Mouse (Mus musculus) yolk sac, embryonic 10.5 days (tissue): ENCODE measurements at regions not wholly inside any gene's neighbourhood (a gene's known extent, or its start where the extent isn't known, plus 50 kb on each side); places are given as distances from the start of the nearest gene placed in this dataset.

Experiments
- DNase-seq: peaks from one replicate; pipeline ENCODE4 v3.0.0-alpha.2; 2017; ENCODE audit warnings: low spot score

DNA sequence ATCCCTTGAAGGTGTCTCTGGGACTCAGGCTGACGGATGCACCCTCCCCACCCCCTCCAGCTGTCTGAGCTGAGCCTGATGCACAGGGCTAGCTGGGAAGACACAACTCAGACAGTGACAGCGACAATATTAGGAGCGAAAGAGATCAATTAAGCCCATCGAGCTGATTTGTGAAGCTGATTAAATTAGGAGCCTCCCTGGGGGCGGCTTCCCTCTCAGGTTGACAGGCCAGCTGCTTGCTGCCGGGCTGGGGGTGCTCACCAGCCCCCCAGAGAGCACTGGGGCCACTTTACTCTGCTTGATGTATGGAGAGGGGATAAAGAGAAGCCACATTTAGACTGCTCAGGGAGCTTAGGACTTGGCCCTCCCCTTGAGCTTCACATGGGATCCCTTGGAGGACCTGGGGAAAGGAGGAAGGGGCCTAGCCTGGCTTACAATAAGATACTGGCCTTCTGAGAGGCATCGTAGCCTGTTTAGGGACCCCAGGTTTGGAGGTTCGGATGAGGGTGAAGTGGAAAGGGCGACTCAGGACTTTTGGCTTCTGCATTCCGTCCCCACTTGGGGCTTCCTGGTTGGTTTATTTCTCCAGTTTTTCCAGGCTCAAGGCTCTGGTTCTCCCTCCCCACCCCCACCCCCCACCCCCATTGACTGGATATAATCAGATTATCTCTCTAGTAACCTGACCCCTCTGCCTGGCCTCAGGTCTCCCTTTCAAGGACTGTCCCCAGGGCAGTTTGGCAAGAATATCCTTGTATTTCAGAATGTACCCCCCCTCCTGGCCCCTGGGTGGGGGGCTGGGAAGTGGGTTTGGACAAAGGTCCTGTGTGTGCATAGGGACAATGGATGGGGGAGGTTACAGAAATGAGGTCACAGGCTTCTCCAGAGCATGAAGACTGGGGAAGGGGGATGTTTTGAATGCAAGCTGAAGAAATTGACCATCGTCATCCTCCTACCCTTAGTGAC, 283.4 kb downstream of the Rps24 start:
- DNase-seq, result no peak

DNA sequence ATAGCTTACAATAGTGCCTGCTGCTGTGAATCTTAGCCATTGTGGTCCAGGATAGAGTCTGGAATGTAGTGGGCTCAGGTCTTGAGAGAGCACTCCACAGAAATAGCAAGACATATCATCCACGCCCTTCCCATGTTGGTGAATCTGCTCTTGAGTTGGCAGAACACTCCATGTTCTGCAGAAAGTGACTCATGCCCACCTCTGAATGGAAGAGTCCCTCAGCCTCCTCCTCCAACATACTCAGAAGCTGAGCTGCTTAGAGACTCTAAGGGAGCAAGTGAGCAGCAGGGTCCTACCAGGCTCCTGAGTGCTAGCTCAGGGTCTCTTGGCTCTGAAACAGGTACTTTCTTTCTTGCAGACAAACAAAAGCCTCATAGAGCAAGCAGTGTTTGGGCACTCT, 284.7 kb downstream of the Rps24 start:
- DNase-seq, result no peak

DNA sequence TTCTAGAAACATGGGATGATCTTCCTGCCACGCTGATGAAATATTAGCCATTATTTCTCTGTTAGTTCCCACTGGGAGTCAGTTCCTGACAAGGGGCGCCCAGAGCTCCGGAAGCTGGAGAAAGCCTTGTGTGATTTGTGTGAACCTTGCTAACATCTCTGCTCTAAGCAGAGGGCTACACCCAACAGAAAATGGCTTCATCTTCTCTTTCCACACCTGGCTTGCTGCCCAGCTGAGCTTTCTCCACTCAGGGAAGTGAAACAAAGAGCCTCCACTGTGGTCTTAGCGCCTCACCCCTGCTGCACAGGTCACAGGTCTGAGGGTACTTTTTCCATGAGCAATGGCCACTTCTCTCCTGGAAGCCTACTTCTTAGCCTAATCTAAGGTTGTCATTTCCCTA, 285.2 kb downstream of the Rps24 start:
- no peak for DNase-seq

DNA sequence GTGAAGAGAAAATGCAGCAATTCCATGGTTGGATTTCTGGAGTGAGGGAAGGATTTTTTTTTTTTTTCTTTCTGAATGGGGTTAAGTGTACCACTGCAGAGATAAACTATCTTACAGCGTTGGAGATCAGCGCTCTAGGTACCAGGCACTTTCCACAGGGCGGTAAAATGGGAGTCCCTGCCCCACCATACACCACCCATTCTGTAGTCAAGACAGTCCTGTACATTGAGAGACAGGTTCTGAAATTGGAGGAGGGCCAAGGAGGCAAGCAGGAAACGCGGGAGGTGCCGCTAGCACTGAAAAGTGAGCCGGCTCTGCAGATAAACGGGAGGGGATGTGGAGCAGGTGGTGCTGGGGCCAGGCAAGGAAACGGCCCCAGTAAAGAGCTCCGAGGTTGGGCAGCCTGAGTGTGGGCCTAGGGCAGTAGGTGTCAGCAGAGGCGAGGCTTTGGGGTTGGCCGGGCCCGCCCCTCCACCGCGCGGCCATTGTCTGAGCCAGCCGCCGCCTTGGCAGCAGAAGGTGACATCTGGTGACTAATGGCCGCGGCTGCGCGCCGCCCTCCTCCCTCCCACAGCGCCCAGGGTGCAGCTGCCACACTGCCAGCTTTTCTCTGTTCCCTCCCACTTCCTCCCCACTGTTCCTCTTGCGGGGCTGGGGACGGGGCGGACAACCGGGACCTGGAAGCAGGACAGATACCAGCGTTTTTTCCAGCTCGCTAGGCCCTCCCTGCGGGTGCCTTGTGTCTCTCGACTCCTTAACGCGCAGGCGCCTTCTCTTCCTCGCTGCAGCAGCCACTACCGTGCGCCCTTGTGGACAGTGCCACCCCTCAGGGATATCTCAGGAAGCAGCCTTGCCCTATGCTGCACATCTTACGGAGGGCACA, 292.1 kb downstream of the Rps24 start:
- DNase-seq, result peak; percentile 83

DNA sequence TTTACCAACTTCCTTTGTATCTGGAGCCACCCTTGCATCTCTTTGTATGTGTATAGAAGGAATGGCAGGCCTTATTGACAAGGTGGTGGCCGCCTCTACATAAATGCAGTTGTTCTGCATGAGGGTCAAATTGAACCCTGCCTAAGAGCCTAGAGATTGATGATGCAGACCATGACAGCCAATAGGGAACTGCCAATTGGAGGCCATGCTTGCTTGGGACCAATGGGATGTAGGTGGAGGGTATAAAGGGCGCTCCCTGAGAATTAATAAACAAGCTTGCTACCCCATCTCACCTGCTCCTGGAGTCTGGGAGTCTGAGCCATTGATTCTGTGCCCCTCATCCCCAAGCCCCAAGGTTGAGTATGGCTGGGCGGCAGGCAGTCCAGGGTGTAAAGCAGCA, 294.7 kb downstream of the Rps24 start:
- no peak for DNase-seq

DNA sequence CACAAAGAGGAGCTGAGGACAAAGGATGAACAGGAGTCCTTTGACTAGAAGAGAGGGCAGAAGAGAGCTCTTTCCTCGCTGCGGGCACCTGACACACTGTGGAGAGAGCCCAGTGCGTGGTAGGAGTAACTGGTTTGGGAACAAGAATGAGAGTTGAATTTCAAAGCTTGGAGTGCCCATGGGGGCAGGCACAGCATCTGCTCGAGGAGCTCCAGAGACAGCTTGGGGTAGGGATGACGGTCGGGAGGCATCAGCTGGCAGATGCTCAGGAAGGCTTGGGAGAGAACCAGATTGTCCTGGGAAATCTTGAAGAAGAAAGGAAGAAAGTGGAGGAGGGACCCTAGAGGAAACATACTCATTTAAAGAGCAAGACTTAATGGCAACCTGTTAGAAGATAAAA, 297.0 kb downstream of the Rps24 start:
- DNase-seq, result no peak

DNA sequence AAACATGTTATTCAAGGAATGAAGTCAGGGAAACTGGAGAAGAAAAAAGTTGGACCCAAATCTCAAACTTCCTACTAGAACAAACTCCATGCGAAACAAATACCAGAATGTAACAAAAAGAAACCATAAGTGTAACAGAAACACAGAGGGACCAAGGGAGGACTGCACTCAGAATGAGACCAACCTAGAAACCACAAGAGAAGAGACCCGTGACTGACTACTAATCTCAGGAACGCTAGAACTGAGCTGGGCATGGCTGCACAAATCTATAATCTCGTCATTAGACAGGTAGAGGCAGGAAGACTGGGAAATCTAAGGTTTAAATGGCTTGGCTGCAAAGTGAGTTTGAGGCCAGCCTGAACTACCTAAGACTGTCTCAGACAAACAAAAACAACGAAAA, 298.5 kb downstream of the Rps24 start:
- DNase-seq, result no peak

DNA sequence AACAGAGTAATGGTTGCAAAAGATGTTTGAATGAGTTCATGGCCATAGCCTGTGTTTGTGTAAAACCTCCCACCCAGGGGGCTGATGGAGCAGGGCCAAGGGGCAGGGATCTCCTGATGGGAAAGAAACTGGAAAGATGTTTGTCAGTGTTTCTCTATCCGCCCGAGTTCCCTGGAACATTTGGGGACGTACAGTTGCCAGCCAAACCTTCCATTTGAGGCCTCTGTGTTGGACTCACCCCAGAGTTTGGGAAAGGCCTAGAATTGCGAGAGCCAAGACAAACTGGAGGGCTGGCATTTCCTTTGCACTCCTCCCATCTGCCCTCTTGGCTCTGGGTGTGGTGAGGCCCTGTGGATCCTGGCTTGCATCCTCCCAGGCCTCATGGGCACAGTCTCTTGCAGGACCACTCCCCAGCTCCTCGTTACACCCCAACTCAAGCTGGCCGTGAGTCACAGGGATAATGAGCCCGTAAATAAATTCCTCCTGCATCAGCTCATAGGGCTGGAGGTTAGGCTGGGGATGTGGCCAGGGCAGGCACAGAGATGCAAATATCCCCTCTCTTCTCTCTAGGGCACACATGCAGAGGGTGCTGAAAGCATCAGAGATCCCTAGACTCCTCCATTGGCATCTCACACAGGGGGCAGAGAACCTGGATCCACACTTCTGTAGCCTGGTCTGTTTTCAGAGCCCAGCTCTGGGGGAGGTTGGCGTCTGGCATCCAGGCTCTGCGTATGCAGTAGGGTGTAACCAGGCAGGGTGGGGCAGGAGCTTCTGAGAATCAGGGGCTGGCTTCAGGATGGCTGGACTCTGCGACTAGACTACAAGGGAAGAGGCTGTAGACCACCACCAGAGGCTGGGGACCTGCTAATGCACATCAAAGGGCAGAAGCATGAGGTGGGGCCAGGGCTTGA, 306.7 kb downstream of the Rps24 start:
- DNase-seq, result peak; percentile 9

DNA sequence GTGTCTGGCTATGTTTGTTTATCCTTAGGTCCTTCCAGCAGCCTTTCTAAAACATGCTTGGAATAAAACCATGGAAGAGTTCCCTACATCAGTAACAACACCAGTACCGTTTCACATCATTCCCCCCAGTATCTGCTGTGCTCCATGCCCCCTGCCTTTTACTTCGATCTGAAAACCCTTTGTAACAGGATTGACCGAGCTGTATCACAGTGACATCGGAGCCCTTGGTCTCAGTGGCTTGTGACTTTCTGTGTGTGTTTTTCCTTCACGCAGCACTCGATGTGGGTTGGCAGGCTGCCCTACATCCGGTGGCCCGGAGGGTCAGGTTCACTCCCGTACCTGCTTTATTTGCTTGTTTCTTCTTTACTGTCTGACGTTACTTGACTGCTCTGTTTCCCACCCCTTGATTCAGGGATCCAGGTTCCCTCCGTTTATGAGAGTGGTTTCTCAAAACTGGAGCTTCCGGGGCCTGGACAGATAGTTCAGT, 307.5 kb downstream of the Rps24 start:
- DNase-seq, result no peak

DNA sequence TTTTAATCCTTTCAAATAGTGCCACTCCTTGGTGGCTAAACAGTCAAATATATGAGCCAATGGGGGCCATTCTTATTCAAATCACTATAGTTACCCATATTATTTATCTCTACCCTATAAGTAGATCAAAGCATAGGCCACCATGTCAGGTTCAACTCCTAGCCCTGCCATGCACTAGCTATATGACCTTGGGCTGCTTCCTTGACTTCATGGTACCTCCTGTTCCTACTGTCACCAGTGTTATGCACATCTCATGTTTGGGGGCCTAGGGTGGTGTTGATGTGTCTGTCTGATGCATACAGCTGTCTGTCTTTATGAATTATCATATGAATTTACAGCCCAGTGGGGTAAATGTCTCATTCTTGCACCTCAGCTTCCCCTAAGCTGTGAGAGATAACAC, 310.6 kb downstream of the Rps24 start:
- DNase-seq, result no peak

DNA sequence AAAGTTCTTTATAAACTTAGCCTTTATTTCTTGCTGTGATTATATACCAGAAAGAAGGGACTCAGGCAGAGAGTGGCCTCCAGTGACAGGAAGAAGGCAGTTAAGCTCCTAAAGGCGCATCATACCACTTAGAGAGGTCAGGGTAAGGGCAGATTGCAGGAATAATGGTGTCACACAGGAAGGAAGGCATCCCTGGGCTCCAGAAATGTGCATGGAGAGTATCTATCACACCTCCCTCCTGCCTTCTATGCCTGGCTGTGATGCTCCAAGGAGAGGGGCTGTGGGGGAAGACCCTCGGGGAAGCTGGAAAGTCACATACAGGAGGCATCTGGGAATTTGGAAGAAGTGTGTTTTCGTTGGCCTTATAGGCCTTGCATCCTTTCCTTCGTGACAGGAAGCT, 311.1 kb downstream of the Rps24 start:
- no peak for DNase-seq

DNA sequence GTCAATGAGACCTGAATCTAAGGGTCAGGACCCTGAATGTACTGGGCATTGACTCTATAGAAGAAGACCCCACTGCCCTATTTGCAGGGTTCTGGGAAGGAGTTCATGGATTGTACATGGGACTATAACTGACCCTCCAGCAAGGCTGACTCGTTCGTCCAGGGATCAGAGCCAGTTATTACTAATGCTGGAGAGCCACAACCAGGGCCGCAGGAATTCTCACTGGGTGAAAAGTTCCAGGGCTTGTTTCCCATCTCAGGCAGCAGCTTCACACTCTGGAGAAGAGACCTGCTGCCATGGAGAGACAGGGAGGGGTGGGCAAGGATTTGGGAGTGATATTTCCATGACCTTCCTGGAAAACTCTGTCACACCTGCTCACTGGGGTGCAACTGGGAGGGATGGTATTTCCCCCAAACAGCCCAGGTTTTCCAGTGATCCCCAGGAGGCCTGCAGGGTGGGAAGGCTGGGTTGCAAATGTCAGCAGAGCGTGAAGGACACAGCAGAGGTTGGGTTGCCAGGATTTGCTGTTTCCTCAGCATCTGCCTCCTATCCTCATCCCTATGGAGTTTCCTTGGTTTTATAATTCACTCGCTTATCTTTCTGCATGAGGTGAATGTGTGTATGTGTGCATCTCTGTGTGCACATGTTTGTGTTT, 316.2 kb downstream of the Rps24 start:
- DNase-seq, result no peak

DNA sequence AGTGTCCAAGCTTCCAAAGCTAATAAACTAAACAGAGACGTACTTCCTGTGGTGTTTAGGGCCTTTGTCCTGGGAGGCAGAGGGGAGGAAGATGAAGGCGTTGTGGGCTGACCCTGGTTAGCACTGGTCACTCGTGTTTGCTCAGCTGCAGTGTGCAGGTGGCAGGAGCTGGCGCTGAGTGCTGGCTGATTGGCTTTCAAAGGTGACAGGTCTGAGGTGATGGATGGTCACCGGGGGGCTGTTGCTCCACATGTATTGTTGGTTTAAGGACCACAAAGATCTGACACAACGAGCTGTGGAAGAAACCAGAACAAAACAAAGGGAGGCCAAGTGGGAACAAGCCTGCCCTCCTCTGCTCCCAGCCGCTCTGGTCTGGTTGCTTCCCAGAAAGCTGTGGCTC, 320.1 kb downstream of the Rps24 start:
- peak; percentile 7 for DNase-seq

DNA sequence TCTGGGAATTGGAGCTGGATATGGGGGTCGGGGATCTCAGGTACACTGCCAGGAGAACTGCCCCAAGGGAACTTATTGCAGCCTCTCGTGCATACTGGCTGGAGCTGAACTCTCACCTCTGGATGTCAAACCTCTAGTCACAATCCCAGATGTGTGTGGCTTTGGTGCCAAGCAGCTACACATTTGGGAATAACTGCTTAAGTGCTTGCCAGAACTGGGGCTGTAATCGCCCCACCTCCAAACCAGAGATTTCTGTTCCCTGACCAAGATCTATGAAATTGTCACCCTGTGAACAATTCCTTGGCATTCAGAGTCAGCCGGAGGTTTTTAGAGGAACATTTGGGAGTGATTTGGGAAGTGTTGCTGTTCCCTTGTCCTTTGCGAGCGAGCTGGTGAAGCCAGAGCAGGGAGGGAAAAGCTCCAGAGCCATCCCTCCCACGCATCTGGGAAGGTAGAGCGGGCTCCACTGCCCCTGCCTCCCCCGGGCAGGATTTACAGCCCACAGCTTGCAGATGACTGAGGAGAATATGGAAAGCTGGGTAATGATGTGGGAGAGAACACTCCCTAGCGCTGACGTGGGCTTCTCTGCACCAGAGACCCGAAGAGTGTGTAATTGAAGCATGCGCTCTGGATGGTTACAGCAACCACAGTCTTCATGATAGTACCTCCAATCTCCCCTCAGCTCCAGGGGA, 336.1 kb downstream of the Rps24 start:
- DNase-seq, result peak; percentile 7

DNA sequence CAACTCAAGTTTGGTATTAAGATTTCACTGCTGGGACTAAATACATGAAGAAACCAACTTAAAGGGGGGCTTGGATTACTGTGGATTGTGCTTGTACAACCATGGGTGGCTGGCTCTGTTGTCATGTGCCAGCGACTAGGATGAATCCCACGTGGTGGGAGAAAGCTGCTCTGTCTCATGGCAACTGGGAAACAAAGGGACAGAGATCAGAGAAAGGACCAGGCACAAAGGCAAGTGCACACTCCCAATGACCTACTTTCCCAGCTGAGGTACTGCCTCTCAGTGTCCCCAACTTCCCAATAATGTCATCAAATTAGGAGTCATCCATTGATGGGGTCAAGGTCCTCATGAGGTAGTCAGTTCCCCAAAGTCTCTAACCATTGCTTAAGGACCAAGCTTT, 337.4 kb downstream of the Rps24 start:
- no peak for DNase-seq

DNA sequence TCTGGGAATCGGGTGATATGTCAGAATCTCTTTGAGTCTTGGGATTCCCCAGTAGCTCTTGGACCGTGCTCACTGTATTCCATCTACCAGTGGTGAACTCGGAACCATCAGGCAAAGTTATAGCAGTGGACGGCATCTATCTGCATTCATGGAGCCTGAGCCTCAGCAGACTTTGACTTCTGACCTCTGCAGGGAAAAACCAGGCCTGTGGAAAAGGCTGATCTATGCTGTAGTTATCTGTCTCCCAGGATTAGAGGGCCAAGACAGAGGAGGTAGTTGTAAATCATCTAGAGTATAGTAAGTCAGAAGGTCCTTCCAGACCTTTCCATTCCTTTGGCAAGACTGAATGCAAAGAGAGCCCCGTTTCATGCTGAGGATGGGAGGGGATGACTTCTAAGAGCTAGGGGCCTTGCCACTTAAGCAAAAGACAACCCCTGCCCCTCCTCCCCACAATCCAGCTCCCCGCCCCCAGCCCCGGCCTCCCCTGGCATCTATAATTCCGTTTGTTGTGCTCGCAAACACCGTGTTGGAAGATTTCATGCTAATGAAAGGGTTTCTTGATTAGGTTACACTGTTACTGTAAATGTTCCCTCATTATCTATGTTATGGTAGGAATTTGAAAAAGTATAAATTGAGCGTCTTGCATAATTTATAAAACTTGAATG, 338.9 kb downstream of the Rps24 start:
- peak; percentile 74 for DNase-seq

DNA sequence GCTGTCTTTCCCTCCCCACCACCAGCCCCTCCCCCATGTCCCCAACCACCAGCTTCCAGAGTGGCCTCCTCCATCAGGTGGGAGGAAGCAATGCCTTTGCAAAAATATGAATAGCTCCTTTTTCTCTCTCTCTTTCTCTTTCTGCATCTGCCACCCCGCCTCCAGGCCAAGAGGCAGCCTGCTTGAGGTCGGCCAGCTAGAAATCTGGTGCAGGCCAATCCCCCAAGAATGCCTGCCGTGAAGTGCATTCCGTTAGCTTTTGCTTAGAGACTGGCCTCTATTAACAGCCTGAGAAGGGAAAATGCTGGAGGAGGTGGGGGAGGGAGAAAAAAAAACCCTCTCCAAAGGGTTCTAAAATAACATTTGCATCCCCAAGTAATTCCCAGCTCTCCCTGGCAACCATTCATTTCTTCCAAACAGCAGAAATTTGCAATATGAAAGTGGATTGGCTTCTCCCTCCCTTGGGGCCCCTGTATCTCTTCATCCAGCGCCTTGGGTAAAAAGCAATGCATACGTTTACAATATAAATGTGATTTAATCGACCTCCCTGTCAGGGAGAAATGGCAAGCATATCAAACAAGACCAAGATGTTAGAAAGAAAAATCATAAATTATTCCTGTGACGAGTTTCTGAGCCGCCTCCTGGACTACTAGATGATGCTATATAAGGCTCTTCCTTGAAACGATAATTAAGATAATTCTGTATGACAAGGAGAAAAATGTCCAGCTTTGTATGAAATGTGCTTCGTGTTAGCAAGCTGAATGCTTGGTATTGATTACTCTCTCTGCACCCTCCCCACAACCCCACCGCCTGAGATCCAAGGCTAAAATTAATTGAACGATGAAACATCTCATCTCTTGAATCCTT, 339.8 kb downstream of the Rps24 start:
- DNase-seq, result peak; percentile 57

DNA sequence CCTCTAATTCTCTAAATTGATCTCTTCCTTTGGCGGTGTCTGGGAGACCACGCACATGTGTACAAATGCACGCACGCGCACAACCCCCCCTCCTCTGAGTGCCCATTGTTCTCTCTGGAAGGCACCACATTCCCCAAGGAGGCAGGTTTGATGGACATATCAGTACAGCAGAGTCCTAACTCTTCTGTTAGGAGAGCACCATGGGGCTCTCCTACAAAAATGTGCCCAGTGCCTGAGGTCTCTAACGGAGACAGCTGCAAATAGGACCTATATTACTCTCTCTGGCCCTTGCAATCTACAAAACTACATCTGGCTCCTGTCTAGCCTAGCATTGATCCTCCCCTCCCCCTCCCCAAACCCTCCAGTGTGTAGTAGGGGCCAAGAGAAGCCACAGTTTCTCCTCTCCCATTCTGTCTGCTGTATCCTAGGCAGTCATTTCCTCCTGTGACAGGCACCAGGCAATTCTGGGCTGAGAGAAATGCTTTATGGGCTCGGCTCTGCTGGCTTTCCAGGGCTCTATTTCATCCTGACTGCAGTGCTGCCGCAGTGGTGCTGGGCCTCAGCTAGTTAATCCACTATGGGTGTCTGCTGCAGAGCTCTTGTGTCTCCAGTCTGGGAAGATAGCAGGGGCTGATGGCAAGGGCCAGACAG, 340.6 kb downstream of the Rps24 start:
- peak; percentile 74 for DNase-seq

DNA sequence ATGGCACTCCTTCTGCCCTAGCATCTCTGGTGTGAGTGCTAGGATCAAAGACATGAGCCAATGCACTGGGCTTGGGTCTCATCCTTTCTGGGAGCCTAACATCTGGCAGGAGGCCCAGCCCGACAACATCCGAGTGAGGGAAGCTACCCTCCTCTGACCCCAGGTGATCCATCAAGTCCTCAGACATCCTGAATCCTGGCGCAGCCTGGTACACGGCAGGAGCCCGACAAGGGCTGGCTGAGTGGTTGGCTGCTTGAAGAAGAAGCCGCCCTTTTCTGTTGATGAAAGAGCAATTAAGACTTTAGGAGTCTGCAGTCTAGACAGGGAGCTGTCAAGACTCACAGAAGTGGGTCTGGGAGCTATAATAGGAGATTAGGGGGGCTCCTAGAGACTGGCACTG, 342.1 kb downstream of the Rps24 start:
- peak; percentile 77 for DNase-seq
